Comparison of ENCODE assay signal across 8 mouse cellular contexts in the genomic region with DNA sequence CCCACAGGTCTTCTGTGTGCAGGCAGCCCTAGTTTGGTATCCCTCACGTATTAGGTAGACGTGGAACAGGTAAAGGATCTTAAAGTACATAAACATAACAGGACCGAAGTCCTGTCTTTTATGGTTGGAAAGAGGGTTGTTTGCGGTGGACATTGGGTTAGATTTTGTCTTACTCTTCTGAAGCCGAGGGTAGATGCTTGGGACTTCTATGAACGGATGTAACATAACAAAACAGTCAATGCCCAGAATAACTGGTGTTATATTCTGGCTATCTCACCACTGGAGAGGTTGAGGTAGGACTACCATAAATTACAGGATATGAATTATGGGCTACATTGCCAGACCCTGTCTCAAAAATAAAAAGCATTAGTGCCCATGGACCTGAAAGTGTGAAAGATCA. TPM values are rescaled to one million over a fixed set of nuclear protein-coding genes. Genes with fewer than 3 reads are reported as not detected.
A peak's percentile ranks its signal among the peaks of the same experiment; 100 is the strongest.
DNase-seq lines count a peak whose midpoint lies in the region; ATAC-seq lines count a peak whose summit lies in the region.

A gene (minus strand): TSS at position 101 of the 400 bp plus-strand sequence.

- peak within 1 kb of the TSS; percentile 72 for H3K9ac ChIP-seq in lung, embryonic 15.5 days
- peak within 1 kb of the TSS; percentile 87 for H3K9ac ChIP-seq in embryonic facial prominence, embryonic 13.5 days
- H3K9ac ChIP-seq in heart, embryonic 15.5 days: peak within 1 kb of the TSS; percentile 76
- H3K9ac ChIP-seq in neural tube, embryonic 13.5 days: peak within 1 kb of the TSS; percentile 88

- H3K27me3 ChIP-seq in lung, embryonic 15.5 days: no peaks in the 10 kb centered on the region
- no peaks in the 10 kb centered on the region for H3K27me3 ChIP-seq in embryonic facial prominence, embryonic 13.5 days
- H3K27me3 ChIP-seq in heart, embryonic 15.5 days: no peaks in the 10 kb centered on the region
- H3K27me3 ChIP-seq in neural tube, embryonic 13.5 days: no peaks in the 10 kb centered on the region; the same call in 1 of the 2 replicates

- no peaks in the 10 kb centered on the region for H3K9me3 ChIP-seq in lung, embryonic 15.5 days
- no peaks in the 10 kb centered on the region for H3K9me3 ChIP-seq in embryonic facial prominence, embryonic 13.5 days
- H3K9me3 ChIP-seq in heart, embryonic 15.5 days (replicated peaks): no peaks in the 10 kb centered on the region
- no peaks in the 10 kb centered on the region for H3K9me3 ChIP-seq in neural tube, embryonic 13.5 days

- no peak for DNase-seq in lung, postnatal 4 days
- DNase-seq in left cerebral cortex, postnatal 36 days (ENCODE audit: low spot score in 2 of 2): no peak
- no peak for DNase-seq in ovary, postnatal 36 days (ENCODE audit: low spot score)
- no peak for DNase-seq in cerebellum, postnatal 4 days (ENCODE audit: low spot score in 2 of 2)

- intact Hi-C loops in left cerebral cortex, postnatal 36 days (cut with DNase I): loop anchor here (1.0 kb wide), 1 partner anchor 13 kb away; no protein-coding TSS in a partner anchor

- peak within 1 kb of the TSS; percentile 64 for H3K4me2 ChIP-seq in lung, embryonic 15.5 days
- peak within 1 kb of the TSS; percentile 60 for H3K4me2 ChIP-seq in embryonic facial prominence, embryonic 13.5 days
- peak within 1 kb of the TSS; percentile 56 for H3K4me2 ChIP-seq in heart, embryonic 15.5 days
- peak within 1 kb of the TSS; percentile 60 for H3K4me2 ChIP-seq in neural tube, embryonic 13.5 days

- peak within 1 kb of the TSS; percentile 75 for H3K4me3 ChIP-seq in lung, embryonic 15.5 days
- peak within 1 kb of the TSS; percentile 79 for H3K4me3 ChIP-seq in embryonic facial prominence, embryonic 13.5 days
- peak within 1 kb of the TSS; percentile 67 for H3K4me3 ChIP-seq in heart, embryonic 15.5 days
- peak within 1 kb of the TSS; percentile 76 for H3K4me3 ChIP-seq in neural tube, embryonic 13.5 days

- peak within 1 kb of the TSS; percentile 89 for H3K27ac ChIP-seq in lung, embryonic 15.5 days
- H3K27ac ChIP-seq in embryonic facial prominence, embryonic 13.5 days: peak within 1 kb of the TSS; percentile 85
- peak within 1 kb of the TSS; percentile 80 for H3K27ac ChIP-seq in heart, embryonic 15.5 days
- H3K27ac ChIP-seq in neural tube, embryonic 13.5 days (replicated peaks): peak within 1 kb of the TSS; percentile 90

- peaks cover 35% of the 10 kb centered on the region for H3K36me3 ChIP-seq in lung, embryonic 15.5 days
- H3K36me3 ChIP-seq in embryonic facial prominence, embryonic 13.5 days: peaks cover 45% of the 10 kb centered on the region
- peaks cover 35% of the 10 kb centered on the region for H3K36me3 ChIP-seq in heart, embryonic 15.5 days
- H3K36me3 ChIP-seq in neural tube, embryonic 13.5 days: peaks cover 49% of the 10 kb centered on the region

- H3K4me1 ChIP-seq in lung, embryonic 15.5 days: peaks cover 12% of the 10 kb centered on the region
- peaks cover 6% of the 10 kb centered on the region for H3K4me1 ChIP-seq in embryonic facial prominence, embryonic 13.5 days
- H3K4me1 ChIP-seq in heart, embryonic 15.5 days (replicated peaks): peaks cover 7% of the 10 kb centered on the region
- peaks cover 14% of the 10 kb centered on the region for H3K4me1 ChIP-seq in neural tube, embryonic 13.5 days (replicated peaks)

- no peak for ATAC-seq in lung, embryonic 15.5 days (ENCODE audit: borderline replicate concordance, extremely low read depth, low FRiP score, low TSS enrichment)
- ATAC-seq in embryonic facial prominence, embryonic 13.5 days (ENCODE audit: insufficient number of reproducible peaks, insufficient read depth, low FRiP score, low TSS enrichment, low read depth): no peak
- no peak for ATAC-seq in heart, embryonic 15.5 days (replicated peaks; ENCODE audit: insufficient number of reproducible peaks, insufficient read depth, low FRiP score, low read depth)
- peak; percentile 28 for ATAC-seq in neural tube, embryonic 13.5 days (ENCODE audit: low read depth)

- WGBS in lung, embryonic 15.5 days: 43% methylated on average over 6 of the region's 6 CpGs
- WGBS in embryonic facial prominence, embryonic 13.5 days: 50% methylated on average over 6 of the region's 6 CpGs
- 46% methylated on average over 6 of the region's 6 CpGs for WGBS in heart, embryonic 15.5 days
- 54% methylated on average over 6 of the region's 6 CpGs for WGBS in neural tube, embryonic 13.5 days

RNA-seq across cellular contexts. Expression of the gene that starts here (rescaled TPM):
- polyA plus RNA-seq in lung, embryonic 15.5 days (2015; fragmentation: Nextera tagmentation; extraction: Ambion mirVana): 177 and 178 TPM in 2 replicates
- 92.3 and 118 TPM in 2 replicates for polyA plus RNA-seq in embryonic facial prominence, embryonic 13.5 days (2015; fragmentation: Nextera tagmentation; extraction: Ambion mirVana)
- polyA plus RNA-seq in heart, embryonic 15.5 days (2015; fragmentation: Nextera tagmentation; extraction: Ambion mirVana): 78.8 and 83.7 TPM in 2 replicates
- 10 to 100 TPM; 35.7 to 39.5 TPM for total RNA-seq in left cerebral cortex, postnatal 36 days (2021)
- 93.9 and 122 TPM in 2 replicates for polyA plus RNA-seq in neural tube, embryonic 13.5 days (2015; fragmentation: Nextera tagmentation; extraction: Ambion mirVana)
